Mouse (Mus musculus): ENCODE measurements around the gene Heca. TPM values are rescaled to one million over a fixed set of nuclear protein-coding genes. Genes with fewer than 3 reads are reported as not detected.
"Not testable (repeated sequence)": the region's sequence is repeated elsewhere in the genome, so short reads cannot be mapped to it uniquely, and the experiment has no call there.

Heca gene
- polyA plus RNA-seq, 1 experiment from 2014 or later, result 7.2 TPM

DNA sequence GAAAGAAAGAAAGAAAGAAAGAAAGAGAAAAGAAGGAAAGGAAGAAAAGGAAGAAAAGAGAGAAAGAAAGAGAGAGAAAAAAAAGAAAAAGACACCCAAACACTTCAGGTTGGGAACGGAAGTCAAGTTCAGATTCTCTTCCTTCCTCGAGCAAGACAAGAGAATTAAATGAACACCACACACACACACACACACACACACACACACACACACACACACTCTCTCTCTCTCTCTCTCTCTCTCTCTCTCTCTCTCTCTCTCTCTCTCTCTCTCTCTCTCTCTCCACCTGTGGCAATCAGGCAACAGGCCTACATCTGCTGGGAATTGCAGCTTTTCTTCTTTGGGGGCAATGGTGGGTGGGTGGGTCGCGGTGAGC lies 1.1 kb downstream of the Heca start:
- Histone ChIP-seq H3K4me2 (ENCODE audit: low read length) (peak overlapping the region; percentile 57), H3K27ac (ENCODE audit: low read depth, low read length) (0 out of 2 replicates have a peak overlapping the region, but pooled peaks have one; percentile 87), H3K4me3 (ENCODE audit: low read depth, low read length) (peak overlapping the region; percentile 81), H3K9ac (ENCODE audit: low read length) (peak overlapping the region; percentile 89), H3K4me1 (ENCODE audit: control insufficient read depth, insufficient read depth, low read length) (peaks cover 10% of the 10 kb centered on the region)
- WGBS, result 1% methylated on average over 4 of the region's 4 CpGs
- H3K36me3 ChIP-seq (ENCODE audit: control insufficient read depth, insufficient read depth, low read length); ATAC-seq; H3K27me3 ChIP-seq (replicated peaks; ENCODE audit: control insufficient read depth, insufficient read depth, low read length); DNase-seq (ENCODE audit: low spot score); H3K9me3 ChIP-seq (replicated peaks; ENCODE audit: control insufficient read depth, low read length): not testable (repeated sequence)

DNA sequence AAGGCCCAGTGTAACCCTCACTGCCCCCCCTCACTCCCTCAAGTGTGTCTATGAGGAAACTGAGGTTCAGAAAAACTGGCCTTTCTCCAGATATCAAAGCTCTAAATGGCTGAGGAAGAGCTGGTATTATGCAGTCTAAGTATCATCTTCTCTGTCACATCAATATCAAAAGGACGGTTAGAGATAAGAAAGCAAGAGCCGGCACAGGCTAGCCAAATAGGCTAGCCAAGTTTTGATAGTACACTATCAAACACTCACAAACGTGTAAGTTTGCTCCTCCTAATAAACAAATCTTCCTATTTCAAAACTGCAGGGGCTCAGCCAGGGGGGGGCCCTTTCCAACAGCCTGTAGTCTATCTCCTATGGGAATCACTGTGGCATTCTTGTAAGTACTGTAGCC lies 1.8 kb downstream of the Heca start:
- Histone ChIP-seq H3K4me3 (ENCODE audit: low read depth, low read length) (0 out of 2 replicates have a peak overlapping the region, but pooled peaks have one; percentile 81), H3K9ac (ENCODE audit: low read length) (no peak overlapping the region; the same call in 1 of the 2 replicates), H3K4me2 (ENCODE audit: low read length) (peak overlapping the region; percentile 57), H3K27ac (ENCODE audit: low read depth, low read length) (no peak overlapping the region), H3K4me1 (ENCODE audit: control insufficient read depth, insufficient read depth, low read length) (peaks cover 10% of the 10 kb centered on the region), H3K9me3 (replicated peaks; ENCODE audit: control insufficient read depth, low read length) (no peaks in the 10 kb centered on the region), H3K36me3 (ENCODE audit: control insufficient read depth, insufficient read depth, low read length) (0 out of 2 replicates have a peak, but pooled peaks cover 3% of the 10 kb centered on the region), H3K27me3 (replicated peaks; ENCODE audit: control insufficient read depth, insufficient read depth, low read length) (no peaks in the 10 kb centered on the region)
- DNase-seq (ENCODE audit: low spot score) (no peak), ATAC-seq (no peak)
- WGBS, result 55% methylated on average over 3 of the region's 3 CpGs

DNA sequence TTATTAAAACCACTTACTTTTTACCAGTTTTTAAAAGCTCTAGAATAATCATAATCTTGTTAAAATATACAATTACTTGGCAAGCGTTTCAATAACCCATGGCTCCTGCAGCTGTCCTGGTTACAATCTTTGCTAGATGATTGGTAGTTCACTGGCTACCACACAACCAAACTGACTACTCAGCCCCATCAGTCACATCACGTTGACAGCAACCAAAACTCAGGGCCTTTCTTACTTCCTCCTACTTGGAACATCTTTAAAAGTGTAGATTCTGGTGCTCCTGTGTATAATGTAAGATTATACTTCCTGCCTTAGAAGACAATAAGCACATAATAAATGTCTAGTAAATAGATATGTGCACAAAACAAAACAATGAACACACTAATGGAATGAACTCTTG lies 14.2 kb downstream of the Heca start:
- no peak for ATAC-seq
- Histone ChIP-seq H3K27me3 (replicated peaks; ENCODE audit: control insufficient read depth, insufficient read depth, low read length) (no peaks in the 10 kb centered on the region), H3K4me3 (ENCODE audit: low read depth, low read length) (no peak overlapping the region), H3K4me1 (ENCODE audit: control insufficient read depth, insufficient read depth, low read length) (peaks cover 15% of the 10 kb centered on the region), H3K4me2 (ENCODE audit: low read length) (no peak overlapping the region), H3K9ac (ENCODE audit: low read length) (no peak overlapping the region), H3K9me3 (replicated peaks; ENCODE audit: control insufficient read depth, low read length) (no peaks in the 10 kb centered on the region), H3K36me3 (ENCODE audit: control insufficient read depth, insufficient read depth, low read length) (no peaks in the 10 kb centered on the region), H3K27ac (ENCODE audit: low read depth, low read length) (no peak overlapping the region)
- 80% methylated on average over 2 of the region's 2 CpGs for WGBS
- DNase-seq (ENCODE audit: low spot score), result no peak

DNA sequence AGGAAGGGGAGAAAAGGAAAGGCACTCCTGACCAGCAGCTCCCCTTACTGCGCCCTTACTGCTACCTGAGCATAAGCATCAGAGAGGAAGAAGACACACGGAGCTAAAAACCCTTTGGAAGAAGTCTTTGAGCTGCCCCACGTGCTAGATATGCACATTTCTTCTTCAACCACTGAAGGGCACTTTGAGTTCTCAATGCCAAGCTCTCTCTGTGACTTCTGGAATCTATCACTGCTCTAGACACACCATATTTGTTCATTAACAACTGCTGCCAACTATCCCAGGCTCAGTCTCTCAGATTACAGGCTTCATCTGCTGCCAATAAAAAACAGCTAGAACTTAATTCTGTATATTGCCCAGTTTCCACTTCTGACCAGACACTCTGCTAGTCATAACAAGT lies 15.7 kb downstream of the Heca start:
- H3K4me1 ChIP-seq (ENCODE audit: control insufficient read depth, insufficient read depth, low read length), result peaks cover 15% of the 10 kb centered on the region
- no peak for ATAC-seq
- H3K27ac ChIP-seq (ENCODE audit: low read depth, low read length), result no peak overlapping the region
- peak; percentile 16 for DNase-seq (ENCODE audit: low spot score)
- no peaks in the 10 kb centered on the region for H3K27me3 ChIP-seq (replicated peaks; ENCODE audit: control insufficient read depth, insufficient read depth, low read length)
- H3K36me3 ChIP-seq (ENCODE audit: control insufficient read depth, insufficient read depth, low read length), result no peaks in the 10 kb centered on the region
- no peak overlapping the region for H3K4me2 ChIP-seq (ENCODE audit: low read length)
- WGBS, result 71% methylated on average over 3 of the region's 3 CpGs
- H3K4me3 ChIP-seq (ENCODE audit: low read depth, low read length), result no peak overlapping the region
- no peak overlapping the region for H3K9ac ChIP-seq (ENCODE audit: low read length)
- no peaks in the 10 kb centered on the region for H3K9me3 ChIP-seq (replicated peaks; ENCODE audit: control insufficient read depth, low read length)

DNA sequence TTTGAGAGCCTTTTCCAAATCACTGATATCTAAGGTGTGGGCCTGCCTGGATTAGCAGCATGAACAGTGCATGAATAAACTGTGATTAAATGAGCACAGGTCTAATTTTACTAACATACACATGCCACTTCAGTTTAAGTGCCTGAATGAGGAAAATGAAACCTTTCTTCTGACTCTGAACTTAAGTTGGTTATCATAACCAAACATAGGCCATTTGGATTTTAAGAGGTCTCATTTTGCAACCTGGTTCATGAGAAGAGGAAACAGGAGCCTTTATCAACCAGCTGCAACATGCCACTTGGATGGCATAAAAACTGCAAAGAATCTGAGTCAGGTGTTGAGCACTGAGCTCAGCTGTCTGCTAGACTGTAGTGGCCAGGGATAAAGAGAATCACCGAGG lies 16.7 kb downstream of the Heca start:
- Histone ChIP-seq H3K4me2 (ENCODE audit: low read length) (no peak overlapping the region), H3K36me3 (ENCODE audit: control insufficient read depth, insufficient read depth, low read length) (no peaks in the 10 kb centered on the region), H3K4me1 (ENCODE audit: control insufficient read depth, insufficient read depth, low read length) (peaks cover 15% of the 10 kb centered on the region), H3K27me3 (replicated peaks; ENCODE audit: control insufficient read depth, insufficient read depth, low read length) (no peaks in the 10 kb centered on the region), H3K27ac (ENCODE audit: low read depth, low read length) (no peak overlapping the region), H3K9me3 (replicated peaks; ENCODE audit: control insufficient read depth, low read length) (no peaks in the 10 kb centered on the region), H3K9ac (ENCODE audit: low read length) (no peak overlapping the region), H3K4me3 (ENCODE audit: low read depth, low read length) (no peak overlapping the region)
- 57% methylated on average over 1 of the region's 1 CpGs for WGBS
- ATAC-seq, result no peak
- no peak for DNase-seq (ENCODE audit: low spot score)

DNA sequence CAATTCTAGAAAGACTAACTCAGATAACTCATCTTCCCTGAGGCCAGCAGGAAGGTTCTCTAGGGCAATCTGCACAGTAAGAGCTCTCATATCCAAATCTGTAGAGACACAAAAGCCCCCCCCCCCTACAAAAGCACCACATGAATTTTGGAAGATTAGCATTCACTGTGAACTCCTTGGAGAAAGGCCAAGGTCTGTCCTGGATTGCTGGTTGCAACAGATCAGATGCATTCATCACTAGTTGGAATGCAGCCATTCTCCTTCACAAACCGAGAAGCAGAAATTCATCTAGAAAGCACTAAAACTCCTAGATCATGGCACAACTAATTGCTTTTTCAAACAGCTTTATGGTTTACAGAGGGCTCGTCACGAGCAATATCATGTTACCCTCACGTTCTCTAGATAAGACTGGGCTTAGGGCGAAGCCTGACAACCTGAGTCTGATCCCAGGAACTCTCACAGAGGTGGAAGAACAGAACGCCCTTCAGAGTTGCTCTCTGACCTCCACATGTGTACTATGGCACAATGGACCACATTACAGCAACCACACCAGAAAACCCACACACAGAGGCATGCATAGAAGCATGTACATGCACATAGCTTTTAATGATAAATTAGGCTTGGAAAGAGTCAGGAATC lies 17.3 kb downstream of the Heca start:
- H3K9ac ChIP-seq (ENCODE audit: low read length), result no peak overlapping the region

DNA sequence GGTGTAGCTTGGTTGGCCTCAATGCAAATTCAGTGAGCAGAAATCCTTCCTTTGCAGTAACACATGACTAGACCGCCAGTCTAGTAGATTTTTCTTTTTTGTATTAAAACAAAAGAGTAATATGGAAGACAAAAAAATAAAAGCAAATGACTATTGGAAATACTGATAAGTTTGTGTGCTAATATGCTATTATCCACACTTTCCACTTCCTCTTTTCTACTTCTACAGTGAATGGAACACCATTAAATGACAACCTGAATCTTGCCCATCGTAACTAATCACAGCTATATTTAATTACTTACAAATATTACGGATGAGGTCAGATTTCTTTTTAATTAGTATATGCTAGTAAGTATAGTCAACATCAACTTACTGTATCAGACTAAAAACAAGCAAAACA lies 22.7 kb downstream of the Heca start:
- Histone ChIP-seq H3K9ac (ENCODE audit: low read length) (no peak overlapping the region), H3K4me2 (ENCODE audit: low read length) (no peak overlapping the region), H3K36me3 (ENCODE audit: control insufficient read depth, insufficient read depth, low read length) (no peaks in the 10 kb centered on the region), H3K4me3 (ENCODE audit: low read depth, low read length) (no peak overlapping the region), H3K27me3 (replicated peaks; ENCODE audit: control insufficient read depth, insufficient read depth, low read length) (no peaks in the 10 kb centered on the region), H3K4me1 (ENCODE audit: control insufficient read depth, insufficient read depth, low read length) (peaks cover 3% of the 10 kb centered on the region; the same call in 1 of the 2 replicates), H3K9me3 (replicated peaks; ENCODE audit: control insufficient read depth, low read length) (no peaks in the 10 kb centered on the region), H3K27ac (ENCODE audit: low read depth, low read length) (no peak overlapping the region)
- WGBS, result 93% methylated on average over 3 of the region's 3 CpGs
- DNase-seq (ENCODE audit: low spot score), result no peak
- ATAC-seq, result no peak

More for the DNA sequence above, 17.3 kb downstream of the Heca start:
- Histone ChIP-seq H3K9me3 (replicated peaks; ENCODE audit: control insufficient read depth, low read length) (no peaks in the 10 kb centered on the region), H3K4me2 (ENCODE audit: low read length) (no peak overlapping the region), H3K27me3 (replicated peaks; ENCODE audit: control insufficient read depth, insufficient read depth, low read length) (no peaks in the 10 kb centered on the region), H3K36me3 (ENCODE audit: control insufficient read depth, insufficient read depth, low read length) (no peaks in the 10 kb centered on the region), H3K4me3 (ENCODE audit: low read depth, low read length) (no peak overlapping the region), H3K27ac (ENCODE audit: low read depth, low read length) (peak overlapping the region; percentile 61; the same call in 1 of the 2 replicates), H3K4me1 (ENCODE audit: control insufficient read depth, insufficient read depth, low read length) (peaks cover 15% of the 10 kb centered on the region)
- peak; percentile 78 for ATAC-seq
- 38% methylated on average over 6 of the region's 6 CpGs for WGBS
- peak; percentile 91 for DNase-seq (ENCODE audit: low spot score)

DNA sequence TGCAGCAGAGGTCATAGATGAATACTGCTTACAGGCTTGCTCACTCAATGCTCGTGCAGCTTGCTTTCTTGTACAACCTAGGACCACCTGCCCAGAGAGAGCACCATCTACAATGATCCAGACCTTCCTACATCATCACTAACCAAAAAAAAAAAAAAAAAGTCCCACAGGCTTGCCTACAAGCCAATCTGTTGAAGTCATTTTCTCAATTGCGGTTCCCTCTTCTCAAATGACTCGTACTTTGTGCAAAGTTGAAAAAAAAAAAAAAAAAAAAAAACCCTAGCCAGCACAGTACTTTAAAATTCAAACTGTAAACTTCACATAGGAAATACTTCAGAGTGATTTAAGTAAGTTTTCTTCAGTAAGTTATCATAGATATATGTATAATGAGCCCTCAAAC lies 23.7 kb downstream of the Heca start:
- no peaks in the 10 kb centered on the region for H3K9me3 ChIP-seq (replicated peaks; ENCODE audit: control insufficient read depth, low read length)
- no peak overlapping the region for H3K9ac ChIP-seq (ENCODE audit: low read length)
- no peaks in the 10 kb centered on the region for H3K27me3 ChIP-seq (replicated peaks; ENCODE audit: control insufficient read depth, insufficient read depth, low read length)
- H3K36me3 ChIP-seq (ENCODE audit: control insufficient read depth, insufficient read depth, low read length), result no peaks in the 10 kb centered on the region
- DNase-seq (ENCODE audit: low spot score) (no peak), ATAC-seq (no peak)
- no peak overlapping the region for H3K4me2 ChIP-seq (ENCODE audit: low read length)
- no peak overlapping the region for H3K27ac ChIP-seq (ENCODE audit: low read depth, low read length)
- H3K4me3 ChIP-seq (ENCODE audit: low read depth, low read length), result no peak overlapping the region
- 86% methylated on average over 3 of the region's 3 CpGs for WGBS
- no peaks in the 10 kb centered on the region for H3K4me1 ChIP-seq (ENCODE audit: control insufficient read depth, insufficient read depth, low read length)

DNA sequence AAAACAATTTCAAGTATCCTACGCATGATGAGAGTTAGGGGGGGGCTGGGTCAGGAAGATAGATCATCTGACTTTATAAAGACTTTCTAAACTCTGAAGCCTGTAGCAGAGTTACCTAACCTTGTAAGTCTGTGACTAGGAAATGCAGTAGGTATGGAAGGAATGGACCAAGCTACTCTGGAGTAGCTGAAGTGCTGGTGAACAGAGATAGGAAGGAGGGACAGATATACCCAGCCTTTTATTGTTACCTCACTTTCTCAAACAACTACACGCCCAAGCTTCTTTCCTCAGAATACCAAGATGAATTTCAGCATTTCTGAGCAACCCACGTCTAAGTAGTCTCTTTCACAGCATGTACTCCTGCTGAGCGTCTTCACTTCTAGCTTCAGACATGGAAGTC lies 26.5 kb downstream of the Heca start:
- Histone ChIP-seq H3K9ac (ENCODE audit: low read length) (no peak overlapping the region), H3K4me3 (ENCODE audit: low read depth, low read length) (no peak overlapping the region), H3K4me1 (ENCODE audit: control insufficient read depth, insufficient read depth, low read length) (no peaks in the 10 kb centered on the region), H3K27ac (ENCODE audit: low read depth, low read length) (no peak overlapping the region), H3K27me3 (replicated peaks; ENCODE audit: control insufficient read depth, insufficient read depth, low read length) (no peaks in the 10 kb centered on the region), H3K36me3 (ENCODE audit: control insufficient read depth, insufficient read depth, low read length) (no peaks in the 10 kb centered on the region), H3K4me2 (ENCODE audit: low read length) (no peak overlapping the region), H3K9me3 (replicated peaks; ENCODE audit: control insufficient read depth, low read length) (no peaks in the 10 kb centered on the region)
- no peak for ATAC-seq
- no peak for DNase-seq (ENCODE audit: low spot score)
- WGBS, result 76% methylated on average over 4 of the region's 4 CpGs
